Mouse (Mus musculus): ENCODE results near the gene Itga9.

DNA sequence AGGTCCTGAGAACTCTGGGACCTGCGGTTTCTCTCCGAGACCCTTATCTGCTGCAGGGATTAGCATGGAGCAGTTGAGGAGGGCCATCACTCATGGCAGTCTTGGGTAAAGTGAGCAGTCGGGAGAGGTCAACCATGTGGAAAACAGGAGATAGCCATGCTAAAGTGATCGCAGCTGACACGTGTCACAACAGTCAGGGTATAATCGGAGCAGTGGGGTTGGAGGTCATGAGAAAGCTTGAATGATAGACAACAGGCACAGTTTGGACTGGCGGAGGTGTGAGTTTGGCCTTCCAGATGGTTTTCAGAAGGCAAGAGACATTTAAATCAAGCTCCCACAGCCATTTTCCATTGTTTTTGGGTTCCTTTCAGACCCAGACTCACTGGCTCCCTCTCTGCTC lies 53.8 kb downstream of the Itga9 start:
- TF ChIP-seq CTCF (IDR thresholded peaks at IDR 0.05; ENCODE audit: low read depth) (no peak), EP300 (IDR thresholded peaks at IDR 0.05; ENCODE audit: low read depth) (no peak)

All from liver, postnatal 0 days (tissue).